Mouse (Mus musculus) C2C12 (cell line): ENCODE measurements around the gene Tlk1. TPM values are rescaled to one million over a fixed set of nuclear protein-coding genes. Genes with fewer than 3 reads are reported as not detected.

ENCODE experiments used
- H3K27me3 ChIP-seq: one replicate; pipeline ENCODE4 v1.6.1; 2011; ENCODE audit not compliant: control insufficient read depth, insufficient read depth, insufficient read length
- H3K36me3 ChIP-seq: one replicate; pipeline ENCODE4 v1.6.1; 2011; ENCODE audit not compliant: control insufficient read depth, insufficient read depth
- H3K4me3 ChIP-seq: one replicate; pipeline ENCODE4 v1.5.1; 2011; ENCODE audit warnings: mild to moderate bottlenecking, control low read depth; ENCODE audit not compliant: poor library complexity, insufficient read depth, severe bottlenecking
- H3K79me2 ChIP-seq: one replicate; pipeline ENCODE4 v1.6.1; 2011; ENCODE audit not compliant: control insufficient read depth, insufficient read depth
- H3K79me3 ChIP-seq: one replicate; pipeline ENCODE4 v1.6.1; 2011; ENCODE audit warnings: low read depth, control low read depth
- H3ac ChIP-seq: one replicate; pipeline ENCODE3; 2011; ENCODE audit warnings: low read depth; ENCODE audit not compliant: control insufficient read depth, insufficient read length
- CEBPB ChIP-seq: IDR thresholded peaks from one replicate; pipeline ENCODE4 v1.6.1; 2011; ENCODE audit warnings: low read depth, mild to moderate bottlenecking, control low read depth, moderate library complexity
- CTCF ChIP-seq: IDR thresholded peaks from one replicate; pipeline ENCODE4 v1.5.1; 2011; ENCODE audit not compliant: control insufficient read depth, insufficient read depth, insufficient read length
- FOSL1 ChIP-seq: IDR thresholded peaks from one replicate; pipeline ENCODE4 v1.8.0; 2011; ENCODE audit warnings: mild to moderate bottlenecking, low read length; ENCODE audit not compliant: poor library complexity, insufficient read depth, severe bottlenecking
- MAX ChIP-seq: IDR thresholded peaks from one replicate; pipeline ENCODE4 v1.6.1; 2011; ENCODE audit warnings: mild to moderate bottlenecking, control low read depth
- MYOD1 ChIP-seq: IDR thresholded peaks from one replicate; pipeline ENCODE4 v1.6.1; 2011; ENCODE audit warnings: low read depth; ENCODE audit not compliant: control insufficient read depth, insufficient read length
- MYOG ChIP-seq: IDR thresholded peaks from one replicate; pipeline ENCODE4 v1.6.1; 2011; ENCODE audit not compliant: control insufficient read depth, insufficient read length; ENCODE audit errors: extremely low read depth
- USF1 ChIP-seq: IDR thresholded peaks from one replicate; pipeline ENCODE4 v1.6.1; 2011; ENCODE audit warnings: low read depth, mild to moderate bottlenecking, control low read depth, moderate library complexity
- polyA plus RNA-seq: library from polyadenylated mRNA; unstranded; fragments of >200 nt; fragmentation: generic; extraction: Trizol; gene quantifications from one replicate; pipeline ENCODE4 v1.2.1, GENCODE M21; 2012; ENCODE audit warnings: missing spikeins

Gene Tlk1
- polyA plus RNA-seq, 1 experiment = 8.1 TPM

DNA sequence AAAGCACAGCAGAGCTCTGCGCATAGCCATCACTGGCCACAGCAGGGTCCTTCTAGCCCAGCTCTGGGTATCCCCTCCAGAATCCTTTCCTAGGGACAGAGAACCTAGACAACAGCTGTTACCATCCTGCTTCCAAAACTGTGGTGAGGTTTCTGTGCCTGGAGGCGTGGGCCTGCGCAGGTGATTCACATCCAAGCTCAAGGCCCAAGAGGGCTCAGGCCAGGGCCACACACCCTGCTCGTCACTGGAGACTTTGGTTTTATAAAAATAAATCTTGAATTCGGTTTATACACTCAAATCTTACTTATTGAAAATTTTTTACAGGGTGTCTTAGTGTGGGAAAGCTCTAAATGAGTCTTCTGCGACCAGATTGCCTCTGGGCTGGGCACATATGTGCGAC lies 115.3 kb downstream of the Tlk1 start:
- TF ChIP-seq CEBPB (no peak), USF1 (no peak), MYOG (no peak), CTCF (no peak), FOSL1 (no peak), MAX (no peak), MYOD1 (no peak)
- H3ac ChIP-seq = no peak overlapping the region
- H3K79me2 ChIP-seq = no peaks in the 10 kb centered on the region
- H3K36me3 ChIP-seq = peaks cover 42% of the 10 kb centered on the region
- no peaks in the 10 kb centered on the region for H3K79me3 ChIP-seq
- no peak overlapping the region for H3K4me3 ChIP-seq
- no peaks in the 10 kb centered on the region for H3K27me3 ChIP-seq

DNA sequence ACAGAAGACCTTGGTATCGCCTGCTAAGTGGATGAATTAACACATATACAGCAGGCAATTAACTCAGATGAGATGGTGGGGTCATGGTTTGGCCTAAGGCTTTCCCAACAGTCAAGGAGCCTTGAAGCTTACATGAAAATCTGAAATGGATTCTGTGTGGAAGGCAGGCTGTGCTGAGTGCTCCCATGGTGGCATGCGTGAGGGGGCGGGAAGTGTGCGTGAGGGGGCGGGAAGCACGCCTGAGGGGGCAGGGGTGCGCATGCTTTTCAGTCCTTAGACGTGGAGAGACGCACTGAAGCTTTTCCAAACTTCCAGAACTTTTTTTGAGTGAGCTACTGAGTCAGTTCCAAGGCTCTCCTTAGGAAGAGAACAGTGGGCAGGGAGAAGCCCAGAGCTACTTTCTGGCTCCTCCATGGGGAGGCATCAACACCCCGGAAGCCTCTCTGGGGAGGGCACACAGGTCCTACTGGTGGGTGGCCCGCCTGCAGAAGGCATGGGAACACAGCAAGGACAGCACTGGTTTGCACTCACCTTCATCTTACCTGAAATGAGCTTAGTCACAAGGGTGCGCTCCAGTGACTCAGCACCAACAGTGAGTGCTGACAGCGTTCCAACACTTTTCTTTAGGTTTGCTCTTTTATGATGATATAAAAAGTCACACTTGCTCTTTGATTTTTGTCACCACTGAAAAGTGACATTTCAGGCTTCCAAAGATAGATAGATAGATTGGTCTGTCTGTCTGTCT lies 116.4 kb downstream of the Tlk1 start:
- Histone ChIP-seq H3ac (no peak overlapping the region), H3K36me3 (peaks cover 36% of the 10 kb centered on the region), H3K4me3 (no peak overlapping the region), H3K27me3 (no peaks in the 10 kb centered on the region), H3K79me2 (no peaks in the 10 kb centered on the region), H3K79me3 (no peaks in the 10 kb centered on the region)
- TF ChIP-seq MYOD1 (no peak), FOSL1 (no peak), CTCF (no peak), MAX (no peak), CEBPB (no peak), USF1 (no peak), MYOG (no peak)

DNA sequence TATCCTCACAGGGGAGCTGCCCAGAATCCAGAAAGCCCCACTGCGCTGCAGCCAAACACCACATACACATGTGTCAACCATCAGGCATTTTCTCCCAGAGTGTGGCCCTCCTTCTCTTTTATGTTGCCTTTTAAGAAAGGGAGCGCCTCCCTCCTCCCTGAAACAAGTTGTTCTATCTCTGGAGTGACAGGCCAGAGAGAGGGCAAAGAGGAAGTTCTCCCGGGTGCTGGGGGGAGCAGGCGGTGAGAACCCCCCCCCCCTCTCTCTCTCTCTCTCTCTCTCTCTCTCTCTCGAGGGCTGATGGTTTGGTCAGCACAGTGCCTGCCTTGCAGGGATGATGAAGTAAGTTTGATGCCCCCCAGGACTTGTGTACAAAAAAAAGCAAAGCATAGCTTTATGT lies 123.1 kb downstream of the Tlk1 start:
- TF ChIP-seq USF1 (no peak), MYOD1 (no peak), MAX (no peak), CEBPB (no peak), MYOG (no peak), CTCF (no peak), FOSL1 (no peak)
- Histone ChIP-seq H3K27me3 (no peaks in the 10 kb centered on the region), H3K36me3 (no peaks in the 10 kb centered on the region), H3K79me2 (no peaks in the 10 kb centered on the region), H3K4me3 (no peak overlapping the region), H3ac (no peak overlapping the region), H3K79me3 (no peaks in the 10 kb centered on the region)

DNA sequence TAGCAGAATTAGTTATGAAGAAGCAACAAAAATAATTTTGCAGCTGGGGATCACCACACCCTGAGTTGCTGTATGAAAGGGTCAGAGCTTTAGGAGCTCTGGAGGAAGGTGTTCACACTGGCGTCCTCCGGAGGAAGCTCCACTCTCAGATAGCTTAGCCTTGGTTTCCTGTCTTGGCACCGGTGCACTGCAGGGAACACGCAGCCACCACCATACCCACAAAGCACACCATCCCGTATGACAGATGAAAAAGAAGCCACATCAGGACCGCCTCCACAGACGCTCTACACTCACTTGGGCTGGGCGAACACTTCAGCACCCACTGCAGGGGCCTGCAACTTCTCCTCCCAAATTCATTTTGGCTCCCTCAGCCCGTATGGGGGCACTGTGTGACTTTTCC lies 124.0 kb downstream of the Tlk1 start:
- Histone ChIP-seq H3K36me3 (no peaks in the 10 kb centered on the region), H3K79me2 (no peaks in the 10 kb centered on the region), H3ac (no peak overlapping the region), H3K27me3 (no peaks in the 10 kb centered on the region), H3K79me3 (no peaks in the 10 kb centered on the region), H3K4me3 (no peak overlapping the region)
- TF ChIP-seq MAX (no peak), MYOG (no peak), CTCF (no peak)

DNA sequence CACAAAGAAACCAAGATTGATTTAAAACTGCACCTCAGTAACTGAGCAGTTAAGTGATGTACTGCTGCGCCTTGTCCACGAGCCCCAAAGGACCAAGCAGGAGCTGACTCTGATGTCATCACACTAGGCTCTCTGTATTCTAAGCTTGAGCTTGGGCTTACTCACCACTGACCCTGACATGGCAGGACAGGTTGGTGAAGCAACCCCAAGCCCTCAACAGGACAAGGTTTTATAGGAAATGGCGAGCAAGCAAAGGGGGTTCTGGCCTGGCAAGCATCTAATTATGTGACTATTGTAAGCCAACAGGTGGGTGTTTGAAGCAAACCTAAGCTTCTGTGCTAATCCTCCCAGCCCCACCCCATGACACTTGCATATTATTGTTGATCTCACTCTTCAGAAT lies 124.7 kb downstream of the Tlk1 start:
- no peaks in the 10 kb centered on the region for H3K36me3 ChIP-seq
- no peaks in the 10 kb centered on the region for H3K79me2 ChIP-seq
- TF ChIP-seq MAX = no peak
- TF ChIP-seq MYOD1 = no peak
- TF ChIP-seq CTCF = no peak
- no peak for TF ChIP-seq USF1
- no peak for TF ChIP-seq CEBPB
- no peak for TF ChIP-seq FOSL1
- TF ChIP-seq MYOG = no peak
- no peaks in the 10 kb centered on the region for H3K27me3 ChIP-seq
- H3K4me3 ChIP-seq = no peak overlapping the region
- H3K79me3 ChIP-seq = no peaks in the 10 kb centered on the region
- H3ac ChIP-seq = no peak overlapping the region

DNA sequence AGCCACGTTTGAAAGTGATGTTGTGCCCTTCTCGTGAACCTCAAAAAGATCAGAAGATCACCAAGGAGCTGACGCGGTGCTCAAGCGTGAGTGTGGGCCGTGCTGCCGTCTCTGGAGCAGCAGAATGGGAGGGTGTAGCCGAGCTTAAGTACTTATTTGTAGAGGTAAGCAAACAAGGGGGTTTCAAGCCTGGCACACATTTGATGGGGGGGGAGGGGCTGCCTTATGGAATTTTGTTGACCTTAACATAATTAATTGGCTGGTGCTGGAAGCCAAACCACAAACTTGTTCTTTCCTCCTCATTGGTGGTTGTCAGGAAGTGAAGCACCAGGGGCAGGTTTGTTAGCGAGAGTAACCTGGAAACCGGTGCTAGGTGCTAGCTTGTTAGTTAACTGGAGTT lies 129.8 kb downstream of the Tlk1 start:
- Histone ChIP-seq H3K79me2 (no peaks in the 10 kb centered on the region), H3K79me3 (no peaks in the 10 kb centered on the region), H3K4me3 (no peak overlapping the region), H3ac (no peak overlapping the region), H3K27me3 (no peaks in the 10 kb centered on the region), H3K36me3 (peaks cover 36% of the 10 kb centered on the region)
- no peak for TF ChIP-seq USF1
- no peak for TF ChIP-seq FOSL1
- no peak for TF ChIP-seq MAX
- no peak for TF ChIP-seq CTCF
- no peak for TF ChIP-seq CEBPB
- TF ChIP-seq MYOD1 = no peak
- TF ChIP-seq MYOG = no peak

DNA sequence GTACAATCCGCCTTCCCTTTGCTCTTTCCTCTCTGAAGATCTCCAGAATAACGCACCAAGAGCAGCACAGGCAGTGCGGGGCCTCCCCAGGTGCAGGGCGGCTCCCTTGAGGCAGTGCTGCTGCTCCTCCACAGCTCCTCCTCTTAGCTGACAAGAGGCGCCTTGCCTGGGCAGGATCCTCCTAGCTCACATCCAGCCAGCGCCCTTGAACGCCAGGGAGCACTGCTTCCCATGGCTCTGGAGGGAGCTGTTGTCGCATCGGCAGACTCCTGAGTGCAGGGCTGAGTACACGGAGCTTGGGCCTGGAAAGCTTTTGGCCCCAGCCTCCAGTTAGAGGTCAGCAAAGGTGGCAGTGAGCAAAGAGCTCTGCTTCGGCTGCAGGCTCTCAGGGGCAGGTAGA lies 135.3 kb downstream of the Tlk1 start:
- Histone ChIP-seq H3K27me3 (no peaks in the 10 kb centered on the region), H3K79me3 (no peaks in the 10 kb centered on the region), H3K36me3 (peaks cover 88% of the 10 kb centered on the region), H3ac (no peak overlapping the region), H3K79me2 (no peaks in the 10 kb centered on the region), H3K4me3 (no peak overlapping the region)
- TF ChIP-seq MAX (no peak), MYOG (no peak), CTCF (no peak), USF1 (no peak), MYOD1 (no peak), CEBPB (no peak), FOSL1 (no peak)
